Mouse (Mus musculus) cerebral cortex, adult 2 months (tissue): Measurements from ENCODE around the gene Sec14l4.

Experiments
- WGBS: fragments of 180-500 bp; shearing (Covaris S2); methylation state at CpG from one replicate; pipeline ENCODE4 v1.1.7; 2018; 5-methylcytosine and 5-hydroxymethylcytosine counted together

Gene Sec14l4

DNA sequence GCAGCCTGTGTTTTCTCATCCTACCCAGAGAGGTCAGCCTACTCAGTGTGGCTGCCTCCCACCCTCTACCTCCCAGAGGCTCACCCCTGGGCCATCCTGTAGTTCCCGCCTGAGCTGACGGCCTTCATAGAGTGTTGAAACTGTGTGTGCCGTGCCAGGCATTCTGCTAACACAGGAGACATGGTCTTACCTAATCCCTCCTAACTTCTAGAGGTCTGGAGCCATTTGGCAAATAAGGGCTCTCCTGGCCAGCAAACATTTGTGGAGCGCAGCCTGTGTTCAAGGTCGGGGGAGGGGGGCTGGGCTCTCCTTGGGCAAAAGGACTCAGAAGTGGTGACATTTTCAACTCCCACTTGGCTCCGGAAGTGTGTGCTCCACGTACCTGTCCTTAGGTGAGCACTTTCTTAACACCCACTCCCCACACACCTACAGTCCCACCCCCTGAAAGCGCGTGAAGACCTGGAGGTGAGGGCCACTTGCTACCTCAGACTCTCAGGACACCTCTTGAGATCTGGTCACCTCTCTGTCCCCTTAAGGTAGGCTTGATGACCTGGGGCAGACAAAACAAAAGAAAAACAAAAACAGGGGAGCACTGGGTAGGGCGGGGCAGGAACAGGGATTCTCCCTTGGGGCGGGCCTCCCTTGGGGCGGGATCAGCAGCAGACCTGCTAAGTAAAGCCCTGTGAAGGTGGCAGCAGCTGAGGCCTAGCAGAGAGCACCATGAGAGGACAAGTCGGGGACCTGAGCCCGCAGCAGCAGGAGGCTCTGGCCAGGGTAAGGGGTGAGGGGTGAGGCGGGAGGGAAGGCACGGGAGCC lies at the start of gene Sec14l4:
Gene Sec14l4, plus strand, starts transcription at position 337 of the 816 bp plus-strand sequence.
- 64% methylated on average over 16 of the region's 16 CpGs for WGBS

DNA sequence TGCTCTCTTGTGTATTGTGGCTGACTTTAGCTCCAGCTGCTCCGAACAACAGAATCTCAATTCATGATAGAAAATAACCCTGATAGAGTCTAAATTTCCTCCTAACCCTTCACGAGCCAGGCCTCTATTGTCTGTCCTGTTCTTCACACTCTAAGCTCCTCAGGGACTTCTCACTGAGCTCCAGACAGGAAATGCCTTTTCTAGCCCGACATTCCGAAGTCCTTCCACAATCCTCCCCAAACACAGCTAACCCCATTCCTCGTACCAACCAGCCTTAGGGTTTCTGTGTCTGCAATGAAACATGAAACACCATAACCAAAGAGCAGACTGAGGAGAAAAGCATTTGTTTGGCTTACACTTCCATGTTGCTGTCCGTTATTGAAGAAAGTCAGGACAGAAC lies 49.7 kb upstream of the Sec14l4 start:
- WGBS = 73% methylated on average over 6 of the region's 6 CpGs

DNA sequence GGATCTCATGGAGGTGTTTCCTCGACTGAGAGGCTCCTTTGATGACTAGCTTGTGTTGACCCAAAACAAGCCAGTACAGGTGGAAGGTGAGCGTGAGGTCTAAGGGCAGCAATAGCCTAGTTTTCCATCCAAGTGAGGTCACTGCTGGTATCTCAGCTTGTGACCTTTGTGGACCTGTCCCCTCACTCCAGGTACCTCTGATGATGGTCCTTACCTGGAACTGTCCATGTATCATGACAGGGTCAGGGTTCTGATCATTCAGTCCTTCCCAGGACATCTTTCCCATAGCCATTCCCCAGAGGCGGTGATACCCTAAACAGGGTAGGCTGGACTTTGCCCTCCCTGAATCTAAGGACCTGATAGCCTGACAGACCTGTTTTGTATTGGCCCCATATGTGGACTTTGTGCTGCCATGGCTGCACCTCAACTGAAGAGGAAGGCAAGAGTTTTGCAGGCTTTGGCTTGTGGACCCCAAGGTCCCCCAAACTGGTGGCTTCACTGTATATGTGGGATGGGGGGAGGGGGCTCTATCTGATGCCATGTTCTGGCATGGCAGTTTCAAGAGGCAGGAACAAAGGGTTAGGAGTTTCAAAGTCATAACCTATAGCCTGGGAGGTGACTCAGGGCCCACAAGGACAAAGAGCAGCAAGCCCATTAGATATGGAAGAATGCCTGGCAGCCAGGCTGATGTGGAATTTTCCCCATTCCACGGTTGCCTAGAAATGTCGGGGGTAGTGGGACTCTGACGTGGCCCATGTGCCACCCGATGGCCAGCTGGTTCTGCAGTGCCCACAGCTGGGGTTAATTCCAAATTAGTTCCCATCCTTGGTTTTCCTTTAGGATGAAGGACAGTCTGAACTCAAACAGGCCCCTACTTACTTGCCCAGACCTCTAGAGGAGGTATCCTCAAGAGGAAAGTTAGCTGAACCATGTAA lies 48.7 kb upstream of the Sec14l4 start:
- WGBS = 63% methylated on average over 7 of the region's 7 CpGs

DNA sequence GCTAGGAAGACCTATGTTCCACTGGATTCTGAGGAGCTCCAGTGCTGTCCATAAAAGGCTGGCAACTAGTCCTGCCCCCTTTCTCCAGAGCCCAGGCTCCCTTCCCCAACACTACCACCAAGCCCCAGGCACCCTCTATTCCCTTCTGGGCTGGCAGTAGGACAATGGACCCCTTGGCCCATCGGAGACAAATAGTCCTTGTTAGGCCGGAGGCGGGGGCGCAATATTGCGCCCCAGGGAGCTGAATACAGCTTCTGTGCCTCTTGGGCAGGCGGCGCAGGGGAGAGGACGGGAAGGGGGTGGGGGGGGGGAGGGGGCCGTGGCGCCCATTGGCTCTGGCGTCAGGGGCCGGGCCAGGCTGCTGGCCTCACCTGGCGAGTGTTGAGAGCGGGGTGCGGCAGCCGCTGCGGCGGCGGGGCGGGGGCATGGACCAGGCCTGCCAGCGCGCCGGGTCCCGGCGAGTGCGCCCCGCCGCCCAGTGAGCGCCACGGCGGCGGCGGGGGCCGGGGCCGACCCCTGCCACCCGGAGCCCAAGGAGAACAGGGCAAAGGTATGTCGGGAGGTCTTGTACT lies 47.9 kb upstream of the Sec14l4 start, which contains the start of gene Gal3st1:
Gene Gal3st1, plus strand, starts transcription at position 346 of the 572 bp plus-strand sequence.
- WGBS = 2% methylated on average over 37 of the region's 37 CpGs

DNA sequence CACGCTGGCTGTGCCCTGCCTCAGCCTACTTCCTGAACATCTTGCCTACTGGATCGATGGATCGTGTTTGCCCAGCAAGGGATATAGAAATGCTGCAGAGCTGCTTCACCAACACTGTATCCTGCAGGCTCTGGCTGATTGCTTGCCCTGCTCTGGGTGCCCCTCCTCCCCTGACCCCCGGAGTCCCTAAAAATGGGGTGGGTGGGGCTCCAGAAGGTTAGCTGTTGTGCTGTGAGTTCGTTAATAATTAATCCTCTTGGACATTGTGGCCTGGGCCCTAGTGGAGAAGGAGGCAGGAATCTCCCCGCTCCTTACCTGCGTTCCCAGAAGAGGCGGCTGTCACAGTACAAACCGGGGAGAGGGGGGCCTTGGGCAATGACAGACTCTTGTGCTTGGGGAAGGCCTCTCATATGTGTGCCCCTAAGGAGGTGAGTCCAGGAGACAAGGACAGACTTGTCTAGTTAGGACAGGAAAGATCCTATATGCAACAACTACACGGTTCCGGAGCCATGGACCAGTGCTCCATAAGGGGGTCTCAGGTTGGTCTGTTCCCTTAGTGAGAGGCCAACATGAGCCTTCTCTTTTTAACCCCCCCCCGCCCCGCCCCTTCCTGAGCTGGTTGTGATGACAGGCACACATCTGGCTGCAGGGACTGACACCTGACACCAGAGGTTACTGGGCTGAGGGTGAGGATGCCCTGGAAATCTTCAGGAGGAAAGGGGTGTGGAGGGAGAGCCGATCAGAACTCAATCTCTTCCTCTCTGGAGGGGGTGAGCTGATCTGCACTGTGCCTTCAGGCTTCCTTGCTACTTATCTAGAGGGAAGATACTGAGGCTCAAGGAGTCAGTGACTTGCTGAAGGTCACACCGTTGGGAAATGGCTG lies 47.2 kb upstream of the Sec14l4 start:
- WGBS = 15% methylated on average over 15 of the region's 15 CpGs

DNA sequence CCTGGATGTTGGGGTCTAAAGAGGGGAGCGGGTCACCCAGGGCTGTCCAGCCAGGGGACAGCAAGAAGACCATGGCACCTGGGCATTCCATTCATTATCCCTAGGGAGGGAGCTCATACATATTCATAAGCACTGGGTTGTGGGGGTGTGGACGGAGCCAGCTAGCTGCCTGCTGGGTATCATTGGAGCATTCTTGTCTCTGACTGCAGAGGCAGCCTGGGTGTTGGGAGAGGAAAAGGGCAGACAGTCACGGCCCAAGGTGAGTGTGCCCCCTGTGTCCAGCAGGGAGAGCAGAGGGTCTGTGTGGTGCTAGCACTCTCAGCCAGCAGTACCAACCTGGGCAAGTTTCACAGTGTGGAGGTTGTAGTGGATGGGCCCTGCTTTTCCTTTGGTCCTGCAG lies 41.5 kb upstream of the Sec14l4 start:
- 41% methylated on average over 3 of the region's 3 CpGs for WGBS

DNA sequence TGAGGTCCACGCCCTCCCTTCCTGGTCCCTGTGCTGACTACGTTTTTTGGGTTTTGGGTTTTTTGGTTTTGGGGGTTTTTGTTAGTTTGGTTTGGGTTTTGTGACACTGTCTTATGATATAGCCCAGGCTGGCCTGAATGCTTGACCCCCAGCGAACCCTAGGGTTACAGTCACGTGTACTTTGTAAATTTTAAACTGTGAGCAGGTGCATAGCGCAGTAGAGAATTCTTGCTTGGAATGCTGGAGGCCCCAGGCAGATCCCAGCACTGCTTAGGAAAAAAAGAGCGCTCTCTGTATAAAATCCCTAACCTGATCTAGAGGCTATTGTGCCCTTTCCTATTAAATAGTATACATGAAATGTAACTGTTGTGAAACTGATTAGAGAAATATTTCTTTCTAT lies 38.1 kb upstream of the Sec14l4 start:
- WGBS = 82% methylated on average over 6 of the region's 6 CpGs

DNA sequence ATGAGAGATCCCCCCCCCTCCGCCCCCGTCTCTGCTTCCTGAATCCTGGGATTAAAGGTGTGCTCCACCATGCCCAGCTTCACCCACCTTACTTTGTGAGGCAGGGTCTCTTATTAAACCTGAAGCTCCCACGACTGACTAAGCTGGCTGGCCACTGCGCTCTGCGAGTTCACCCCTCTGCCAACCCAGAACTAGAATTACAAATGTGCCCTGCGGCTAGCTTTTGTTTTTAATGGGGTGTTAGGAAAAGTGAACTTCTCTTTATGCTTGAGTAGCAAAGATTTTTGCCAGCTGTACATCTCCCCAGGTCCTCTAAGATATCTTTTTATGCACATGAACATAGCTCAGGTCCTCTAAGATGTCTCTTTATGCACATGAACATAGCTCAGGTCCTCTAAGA lies 37.3 kb upstream of the Sec14l4 start:
- 89% methylated on average over 6 of the region's 6 CpGs for WGBS

DNA sequence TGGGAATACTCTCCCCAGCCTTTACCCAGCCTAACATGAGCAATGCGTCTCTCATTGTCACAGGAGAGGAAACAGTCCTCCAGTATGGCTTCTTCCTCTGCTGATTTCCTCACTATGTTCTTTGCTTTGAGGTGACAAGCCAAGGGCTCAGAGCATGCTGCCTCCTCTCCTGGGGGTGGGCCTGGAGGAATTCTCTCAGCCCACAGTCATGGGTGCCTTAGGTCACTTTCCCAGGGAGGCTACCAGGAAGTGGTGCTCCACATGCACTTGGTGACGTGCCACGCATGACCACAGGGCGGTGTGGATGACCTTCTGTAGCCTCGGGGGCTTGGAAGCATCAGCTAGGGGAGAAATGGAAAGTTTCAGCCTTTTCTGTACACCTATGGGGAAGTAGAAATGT lies 35.8 kb upstream of the Sec14l4 start:
- 79% methylated on average over 5 of the region's 5 CpGs for WGBS

DNA sequence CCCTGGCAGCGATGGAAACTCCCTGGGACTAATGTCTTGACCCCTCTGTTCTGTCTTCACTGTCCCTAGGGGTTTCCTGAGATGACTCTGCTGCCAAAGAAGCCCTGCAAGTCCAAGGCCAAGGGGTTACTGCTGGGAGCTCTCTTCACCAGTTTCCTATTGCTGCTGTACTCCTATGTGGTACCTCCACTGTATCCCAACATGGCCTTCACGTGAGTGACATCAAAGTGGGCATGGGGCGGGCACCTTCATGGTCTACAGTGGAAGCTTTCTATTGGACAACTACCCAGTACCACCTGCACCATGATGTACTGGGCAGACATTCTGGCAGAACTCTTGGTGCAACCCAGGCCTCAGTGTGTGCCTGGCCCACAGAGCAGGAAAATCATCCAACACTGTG lies 34.4 kb upstream of the Sec14l4 start:
- WGBS = 93% methylated on average over 3 of the region's 3 CpGs

DNA sequence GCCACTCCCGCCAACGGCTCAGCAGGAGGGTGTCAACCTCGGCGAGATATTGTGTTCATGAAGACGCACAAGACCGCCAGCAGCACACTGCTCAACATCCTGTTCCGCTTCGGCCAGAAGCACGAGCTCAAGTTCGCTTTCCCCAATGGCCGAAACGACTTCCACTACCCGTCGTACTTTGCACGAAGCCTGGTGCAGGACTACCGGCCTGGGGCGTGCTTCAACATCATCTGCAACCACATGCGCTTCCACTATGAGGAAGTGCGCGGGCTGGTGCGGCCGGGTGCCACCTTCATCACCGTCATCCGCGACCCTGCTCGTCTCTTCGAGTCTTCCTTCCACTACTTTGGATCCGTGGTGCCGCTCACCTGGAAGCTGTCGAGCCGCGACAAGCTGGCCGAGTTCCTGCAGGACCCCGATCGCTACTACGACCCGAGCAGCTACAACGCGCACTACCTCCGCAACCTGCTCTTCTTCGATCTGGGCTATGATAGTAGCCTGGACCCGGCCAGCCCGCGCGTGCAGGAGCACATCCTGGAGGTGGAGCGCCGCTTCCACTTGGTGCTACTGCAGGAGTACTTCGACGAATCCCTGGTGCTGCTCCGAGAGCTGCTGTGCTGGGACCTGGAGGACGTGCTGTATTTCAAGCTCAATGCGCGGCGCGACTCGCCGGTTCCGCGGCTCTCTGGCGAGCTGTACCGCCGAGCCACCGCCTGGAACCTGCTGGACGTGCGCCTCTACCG lies 33.1 kb upstream of the Sec14l4 start:
- WGBS = 30% methylated on average over 66 of the region's 66 CpGs

DNA sequence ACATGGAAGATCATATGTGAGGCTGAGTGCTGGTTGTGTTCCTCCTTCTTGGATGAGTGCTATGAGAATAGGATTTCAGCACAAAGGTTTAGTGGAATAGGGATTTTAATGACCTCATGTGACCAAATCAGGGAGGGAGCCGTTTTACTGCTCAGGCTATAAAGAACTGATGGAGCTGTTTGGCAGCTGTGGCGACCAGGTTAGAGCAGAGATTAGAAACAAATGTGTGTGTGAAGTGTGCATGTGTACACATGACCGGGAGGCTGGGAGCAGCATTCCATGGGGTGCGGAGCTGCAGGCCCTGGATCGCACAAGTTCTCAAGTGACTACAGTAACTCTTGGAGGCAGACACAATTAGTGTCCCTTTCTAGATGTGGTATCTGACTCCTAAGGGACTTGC lies 31.7 kb upstream of the Sec14l4 start:
- WGBS = 80% methylated on average over 5 of the region's 5 CpGs

DNA sequence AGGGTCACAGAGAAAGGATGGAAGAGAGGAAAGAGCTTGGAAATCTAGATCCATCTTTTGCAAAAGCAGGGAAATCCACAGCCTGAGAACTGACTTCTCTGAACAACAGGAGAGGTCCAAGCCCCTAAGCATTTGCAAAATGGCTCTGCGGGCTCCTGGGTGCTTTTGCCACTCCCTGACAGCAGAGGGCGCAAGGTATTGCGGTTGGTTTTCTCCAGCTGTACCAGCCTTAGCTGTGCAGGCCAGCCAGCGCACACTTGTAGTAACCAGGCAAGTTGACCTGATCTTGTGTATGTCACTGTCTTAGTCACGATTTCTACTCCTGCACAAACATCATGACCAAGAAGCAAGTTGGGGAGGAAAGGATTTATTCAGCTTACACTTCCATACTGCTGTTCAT lies 29.7 kb upstream of the Sec14l4 start:
- WGBS = 11% methylated on average over 5 of the region's 5 CpGs

DNA sequence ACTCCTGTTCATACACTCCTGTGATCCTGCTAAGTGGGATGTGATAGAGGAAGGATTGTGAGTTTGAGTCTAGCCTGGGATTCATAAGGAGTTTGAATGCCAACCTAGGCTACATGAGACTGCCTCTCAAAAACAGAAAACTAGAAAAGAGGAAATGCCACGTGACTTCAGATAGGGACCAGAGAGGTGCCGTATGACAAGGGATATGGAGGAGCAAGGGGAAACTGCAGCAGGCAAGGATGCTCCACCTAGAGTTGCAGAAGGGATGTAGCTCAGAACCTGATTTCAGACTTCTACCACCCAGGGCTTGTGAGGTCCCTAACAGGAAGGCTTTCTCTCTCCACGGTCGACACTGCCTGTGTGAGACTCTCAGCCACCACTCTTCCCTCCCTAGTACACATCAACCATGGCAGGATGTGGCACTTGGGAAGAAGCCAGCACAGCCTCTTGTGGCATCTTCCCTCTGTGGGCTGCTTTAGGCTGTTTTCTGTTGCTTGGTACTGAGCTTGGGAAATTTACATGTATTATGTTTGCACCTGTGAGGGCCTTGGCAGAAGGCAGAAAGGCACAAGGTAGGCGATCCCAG lies 25.9 kb upstream of the Sec14l4 start:
- 49% methylated on average over 5 of the region's 5 CpGs for WGBS

DNA sequence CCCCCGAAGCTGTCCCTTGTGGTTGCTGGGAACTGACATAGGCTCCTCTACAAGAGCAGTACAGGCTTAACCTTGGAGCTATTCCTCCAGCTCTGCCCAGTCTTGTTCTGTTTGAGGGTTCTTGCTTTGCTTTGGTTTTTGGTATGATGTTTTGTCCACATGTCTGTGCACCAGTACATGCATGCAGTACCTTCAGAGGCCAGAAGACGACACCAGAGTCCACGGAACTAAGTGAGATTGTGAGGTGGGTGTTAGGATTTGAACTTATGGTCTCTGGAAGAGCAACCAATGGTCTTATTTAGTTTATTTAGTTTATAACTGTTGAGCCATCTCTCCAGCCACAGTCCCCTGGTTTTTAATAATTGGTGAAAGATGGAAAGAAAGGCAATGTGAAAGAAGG lies 24.8 kb upstream of the Sec14l4 start:
- WGBS = 82% methylated on average over 3 of the region's 3 CpGs

DNA sequence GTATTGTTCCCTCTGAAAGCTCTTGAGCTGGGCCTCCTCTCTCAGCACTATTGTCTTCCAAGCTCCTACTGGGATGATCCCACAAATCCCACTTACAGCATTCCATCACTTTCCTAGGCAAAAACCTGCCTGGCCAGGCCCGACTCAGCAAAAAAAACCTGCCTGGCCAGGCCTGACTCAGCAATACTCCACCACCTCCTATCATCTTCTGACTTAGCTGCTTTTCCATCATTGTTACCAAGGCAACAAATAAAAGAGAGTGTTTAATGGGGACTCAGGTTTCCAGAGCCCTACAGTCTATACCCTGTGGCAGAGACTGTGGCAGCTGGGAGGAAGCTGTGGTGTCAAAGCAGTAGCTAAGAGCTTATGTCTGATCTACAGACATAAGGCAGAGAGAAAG lies 18.6 kb upstream of the Sec14l4 start:
- WGBS = 59% methylated on average over 1 of the region's 1 CpGs

DNA sequence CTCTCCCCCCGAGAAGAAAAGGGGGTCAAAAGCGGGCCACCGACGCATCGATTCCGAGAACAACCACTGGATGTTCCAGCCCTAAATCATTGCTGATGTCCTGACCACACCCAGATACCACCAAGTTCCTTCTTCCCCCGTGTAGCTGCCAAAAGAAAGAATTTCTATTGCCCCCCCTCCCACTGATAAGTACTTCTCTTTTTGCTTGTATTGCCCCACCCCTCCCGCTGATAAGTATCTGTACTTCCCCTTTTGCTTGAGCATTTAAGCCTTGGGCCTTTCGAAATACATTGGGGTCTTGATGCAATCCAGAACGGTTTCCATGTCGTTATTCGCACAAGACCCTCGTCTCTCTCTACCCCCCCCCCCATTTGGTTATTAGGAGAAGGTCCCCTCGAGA lies 15.5 kb upstream of the Sec14l4 start:
- 91% methylated on average over 14 of the region's 14 CpGs for WGBS

DNA sequence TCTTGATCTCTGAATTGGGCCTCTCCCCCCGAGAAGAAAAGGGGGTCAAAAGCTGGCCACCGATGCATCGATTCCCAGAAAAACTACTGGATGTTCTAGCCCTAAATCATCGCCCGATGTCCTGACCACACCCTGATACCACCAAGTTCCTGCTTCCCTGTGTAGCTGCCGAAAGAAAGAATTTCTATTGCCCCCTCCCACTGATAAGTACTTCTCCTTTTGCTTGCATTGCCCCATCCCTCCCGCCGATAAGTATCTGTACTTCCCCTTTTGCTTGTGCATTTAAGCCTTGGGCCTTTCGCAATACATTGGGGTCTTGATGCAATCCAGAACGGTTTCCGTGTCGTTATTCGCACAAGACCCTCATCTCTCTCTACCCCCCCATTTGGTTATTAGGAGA lies 9.2 kb upstream of the Sec14l4 start:
- WGBS = 88% methylated on average over 13 of the region's 13 CpGs

DNA sequence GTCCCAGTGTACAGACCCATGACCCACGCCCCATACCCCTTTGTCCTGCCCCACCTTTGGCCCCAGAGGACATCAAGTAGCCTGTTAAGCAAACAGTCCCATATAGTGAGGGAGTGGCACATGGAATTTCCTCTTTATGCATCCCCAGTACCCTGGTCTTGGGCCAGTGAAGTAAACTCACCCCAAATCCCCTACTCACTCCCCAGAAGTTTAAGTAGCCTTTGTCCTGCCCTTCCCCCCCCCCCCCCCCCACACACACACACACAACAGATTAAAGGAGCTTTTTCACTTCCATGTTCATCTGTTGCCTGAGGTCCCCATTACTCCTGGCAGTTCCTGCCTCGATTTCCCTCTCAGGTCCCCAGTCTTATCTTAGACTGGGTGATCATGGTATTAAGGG lies 7.9 kb upstream of the Sec14l4 start:
- WGBS = 72% methylated on average over 2 of the region's 2 CpGs

DNA sequence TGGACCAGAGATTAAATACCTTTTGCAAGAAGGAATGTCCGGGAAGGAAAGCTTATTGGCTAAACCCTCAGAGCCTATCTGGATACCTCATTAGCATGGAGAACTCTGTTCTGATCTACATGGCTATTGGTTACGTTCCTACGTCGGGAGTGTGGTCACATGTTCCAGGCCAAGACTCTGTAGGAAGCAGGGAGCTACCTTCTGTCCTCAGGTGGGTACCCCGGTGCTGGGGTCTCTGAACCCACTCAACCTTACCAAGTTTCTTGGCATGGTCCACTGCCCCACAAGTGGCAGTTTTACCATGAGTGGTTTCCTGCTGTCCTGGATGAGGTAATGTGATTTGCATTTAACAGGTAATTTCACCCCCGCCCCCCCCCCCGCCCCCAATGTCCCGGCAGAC lies 4.2 kb upstream of the Sec14l4 start:
- 71% methylated on average over 8 of the region's 8 CpGs for WGBS
